Mouse (Mus musculus): ENCODE measurements around the gene Bap1. TPM values are rescaled to one million over a fixed set of nuclear protein-coding genes. Genes with fewer than 3 reads are reported as not detected.

Bap1 gene
- polyA plus RNA-seq, 1 experiment from 2014 or later: 57.8 TPM

DNA sequence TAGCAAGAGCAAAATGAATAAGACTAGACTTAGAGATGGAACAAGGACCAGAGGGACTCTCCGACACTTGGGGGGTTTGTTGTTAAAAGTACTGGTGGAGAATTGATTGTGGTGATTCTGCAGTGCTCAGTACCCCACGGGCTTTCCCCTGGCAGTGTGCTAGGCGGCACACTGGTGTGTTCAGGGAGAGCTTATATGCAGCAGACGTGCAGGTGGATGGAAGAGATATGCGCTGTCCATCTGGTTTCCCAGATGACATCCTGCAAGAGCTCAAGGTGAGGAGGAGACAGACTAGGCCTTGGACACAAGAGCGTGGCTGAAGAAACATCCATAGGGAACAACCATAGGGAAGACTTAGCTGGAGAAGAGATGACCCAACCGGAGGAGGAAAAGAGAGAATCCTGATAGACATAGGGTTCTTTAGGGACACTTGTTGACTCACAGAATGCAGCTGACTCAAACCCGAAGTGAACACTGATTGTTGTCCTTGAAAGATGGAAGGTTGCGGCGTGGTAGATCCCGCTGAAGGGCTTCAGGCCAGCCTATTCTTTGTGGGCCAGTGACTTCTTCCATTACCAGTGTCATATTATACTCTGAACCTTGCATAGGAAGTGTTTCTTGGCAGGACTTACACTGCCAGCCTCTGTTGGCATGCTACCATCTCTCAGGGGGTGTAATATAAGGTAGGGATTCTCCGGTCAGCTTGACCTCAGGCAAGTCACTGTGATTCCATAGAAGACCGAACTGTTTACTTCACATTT is 44.0 kb upstream of the Bap1 start:
- Histone ChIP-seq H3K9me3 (replicated peaks; ENCODE audit: low read length) (no peaks in the 10 kb centered on the region), H3K9ac (ENCODE audit: low read depth, low read length) (peak overlapping the region; percentile 91), H3K27me3 (ENCODE audit: insufficient read depth, low read length) (no peaks in the 10 kb centered on the region), H3K27ac (no peak overlapping the region), H3K4me2 (ENCODE audit: low read length) (peak overlapping the region; percentile 94), H3K4me3 (replicated peaks; ENCODE audit: low read depth, low read length) (peak overlapping the region; percentile 83), H3K4me1 (replicated peaks; ENCODE audit: insufficient read depth, low read length) (peaks cover 12% of the 10 kb centered on the region), H3K36me3 (ENCODE audit: insufficient read depth, low read length) (peaks cover 11% of the 10 kb centered on the region)
- TF ChIP-seq CTCF (IDR thresholded peaks at IDR 0.05; ENCODE audit: low read depth): no peak
- 79% methylated on average over 13 of the region's 13 CpGs for WGBS
- ATAC-seq (replicated peaks; ENCODE audit: low FRiP score, low read depth): no peak
- DNase-seq (ENCODE audit: low spot score): no peak

- no peaks in the 10 kb centered on the region for H3K9me3 ChIP-seq (replicated peaks; ENCODE audit: low read length)
- ATAC-seq (replicated peaks; ENCODE audit: low FRiP score, low read depth) (no peak), DNase-seq (ENCODE audit: low spot score) (no peak)
- H3K36me3 ChIP-seq (ENCODE audit: insufficient read depth, low read length): peaks cover 4% of the 10 kb centered on the region; the same call in 1 of the 2 replicates
- H3K4me2 ChIP-seq (ENCODE audit: low read length): peak within 1 kb of the TSS; percentile 94
- WGBS: 52% methylated on average over 2 of the region's 2 CpGs
- no peak within 1 kb of the TSS for H3K4me3 ChIP-seq (replicated peaks; ENCODE audit: low read depth, low read length)
- no peak within 1 kb of the TSS for H3K9ac ChIP-seq (ENCODE audit: low read depth, low read length)
- peaks cover 12% of the 10 kb centered on the region for H3K4me1 ChIP-seq (replicated peaks; ENCODE audit: insufficient read depth, low read length)
- no peak within 1 kb of the TSS for H3K27ac ChIP-seq
- no peak for TF ChIP-seq CTCF (IDR thresholded peaks at IDR 0.05; ENCODE audit: low read depth)
- H3K27me3 ChIP-seq (ENCODE audit: insufficient read depth, low read length): no peaks in the 10 kb centered on the region
Measured at GRCm38 (mm10) chr14:31208084-31208483, 43.2 kb upstream of the Bap1 start, which contains the start of gene Tnnc1. TSS of gene Tnnc1 (plus strand) at chr14:31208312.

GRCm38 (mm10) chr14:31209133-31209557 is 42.1 kb upstream of the Bap1 start:
- Histone ChIP-seq H3K36me3 (ENCODE audit: insufficient read depth, low read length) (no peaks in the 10 kb centered on the region), H3K9ac (ENCODE audit: low read depth, low read length) (no peak overlapping the region), H3K9me3 (replicated peaks; ENCODE audit: low read length) (no peaks in the 10 kb centered on the region), H3K4me1 (replicated peaks; ENCODE audit: insufficient read depth, low read length) (peaks cover 11% of the 10 kb centered on the region), H3K27ac (no peak overlapping the region), H3K4me2 (ENCODE audit: low read length) (no peak overlapping the region), H3K4me3 (replicated peaks; ENCODE audit: low read depth, low read length) (no peak overlapping the region), H3K27me3 (ENCODE audit: insufficient read depth, low read length) (no peaks in the 10 kb centered on the region)
- DNase-seq (ENCODE audit: low spot score): no peak
- no peak for TF ChIP-seq CTCF (IDR thresholded peaks at IDR 0.05; ENCODE audit: low read depth)
- WGBS: 66% methylated on average over 4 of the region's 4 CpGs
- ATAC-seq (replicated peaks; ENCODE audit: low FRiP score, low read depth): no peak

DNA sequence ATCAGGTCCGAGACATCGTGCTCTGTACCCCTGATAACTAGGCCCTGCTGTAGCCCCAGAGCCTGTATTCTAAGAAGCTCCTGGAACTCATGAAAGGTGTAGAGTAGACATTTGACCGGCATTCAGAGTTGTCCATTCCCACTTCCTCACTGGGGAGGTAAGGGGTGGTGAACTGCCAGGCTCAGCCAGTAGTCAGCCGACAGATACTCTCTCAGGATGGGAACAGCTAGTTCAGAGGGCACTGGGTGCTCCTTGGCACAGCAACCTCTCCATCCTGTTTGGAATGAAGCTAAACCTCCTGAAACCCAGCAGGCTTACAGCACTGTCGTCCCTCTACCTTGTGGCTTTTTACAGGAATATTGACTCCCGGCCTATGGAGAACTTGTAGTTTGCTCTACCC is 39.4 kb upstream of the Bap1 start:
- no peak for TF ChIP-seq CTCF (IDR thresholded peaks at IDR 0.05; ENCODE audit: low read depth)
- DNase-seq (ENCODE audit: low spot score) (no peak), ATAC-seq (replicated peaks; ENCODE audit: low FRiP score, low read depth) (no peak)
- Histone ChIP-seq H3K9ac (ENCODE audit: low read depth, low read length) (no peak overlapping the region), H3K4me2 (ENCODE audit: low read length) (no peak overlapping the region), H3K27ac (no peak overlapping the region), H3K4me1 (replicated peaks; ENCODE audit: insufficient read depth, low read length) (no peaks in the 10 kb centered on the region), H3K9me3 (replicated peaks; ENCODE audit: low read length) (no peaks in the 10 kb centered on the region), H3K27me3 (ENCODE audit: insufficient read depth, low read length) (no peaks in the 10 kb centered on the region), H3K4me3 (replicated peaks; ENCODE audit: low read depth, low read length) (no peak overlapping the region), H3K36me3 (ENCODE audit: insufficient read depth, low read length) (no peaks in the 10 kb centered on the region)
- 89% methylated on average over 6 of the region's 6 CpGs for WGBS

DNA sequence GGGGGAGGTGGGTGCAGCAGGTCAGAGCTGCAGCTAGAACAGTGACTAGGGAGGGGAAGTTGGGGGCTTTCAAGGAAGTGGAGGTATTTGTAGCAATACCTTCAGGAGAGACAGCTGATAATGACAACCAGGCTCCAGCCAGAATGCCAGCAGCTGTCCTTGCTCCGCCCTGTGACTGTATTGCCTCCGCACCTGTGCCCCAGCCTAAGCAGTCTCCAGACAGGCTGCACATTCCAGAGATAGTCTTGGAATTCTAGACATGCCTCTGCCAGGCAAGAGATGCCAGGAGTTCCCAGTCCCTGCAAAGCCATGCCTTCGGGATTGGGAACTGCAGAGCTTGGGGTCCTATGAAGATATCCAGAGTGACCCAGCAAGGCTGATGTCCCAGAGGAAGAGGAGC is 38.8 kb upstream of the Bap1 start:
- TF ChIP-seq CTCF (IDR thresholded peaks at IDR 0.05; ENCODE audit: low read depth): no peak
- ATAC-seq (replicated peaks; ENCODE audit: low FRiP score, low read depth) (no peak), DNase-seq (ENCODE audit: low spot score) (no peak)
- Histone ChIP-seq H3K27me3 (ENCODE audit: insufficient read depth, low read length) (no peaks in the 10 kb centered on the region), H3K4me2 (ENCODE audit: low read length) (no peak overlapping the region), H3K9ac (ENCODE audit: low read depth, low read length) (0 out of 2 replicates have a peak overlapping the region, but pooled peaks have one; percentile 18), H3K4me1 (replicated peaks; ENCODE audit: insufficient read depth, low read length) (no peaks in the 10 kb centered on the region), H3K9me3 (replicated peaks; ENCODE audit: low read length) (no peaks in the 10 kb centered on the region), H3K27ac (no peak overlapping the region), H3K4me3 (replicated peaks; ENCODE audit: low read depth, low read length) (no peak overlapping the region), H3K36me3 (ENCODE audit: insufficient read depth, low read length) (no peaks in the 10 kb centered on the region)
- WGBS: 77% methylated on average over 3 of the region's 3 CpGs

- Histone ChIP-seq H3K4me1 (replicated peaks; ENCODE audit: insufficient read depth, low read length) (no peaks in the 10 kb centered on the region), H3K27me3 (ENCODE audit: insufficient read depth, low read length) (no peaks in the 10 kb centered on the region), H3K9ac (ENCODE audit: low read depth, low read length) (no peak overlapping the region), H3K36me3 (ENCODE audit: insufficient read depth, low read length) (no peaks in the 10 kb centered on the region), H3K27ac (no peak overlapping the region), H3K9me3 (replicated peaks; ENCODE audit: low read length) (no peaks in the 10 kb centered on the region), H3K4me3 (replicated peaks; ENCODE audit: low read depth, low read length) (no peak overlapping the region), H3K4me2 (ENCODE audit: low read length) (no peak overlapping the region)
- DNase-seq (ENCODE audit: low spot score) (no peak), ATAC-seq (replicated peaks; ENCODE audit: low FRiP score, low read depth) (no peak)
- no peak for TF ChIP-seq CTCF (IDR thresholded peaks at IDR 0.05; ENCODE audit: low read depth)
- 74% methylated on average over 8 of the region's 8 CpGs for WGBS
Measured at GRCm38 (mm10) chr14:31213868-31214267, 37.4 kb upstream of the Bap1 start.

Measured in kidney, postnatal 0 days (tissue).